ENCODE assay signal across 8 mouse cellular contexts in the genomic region with DNA sequence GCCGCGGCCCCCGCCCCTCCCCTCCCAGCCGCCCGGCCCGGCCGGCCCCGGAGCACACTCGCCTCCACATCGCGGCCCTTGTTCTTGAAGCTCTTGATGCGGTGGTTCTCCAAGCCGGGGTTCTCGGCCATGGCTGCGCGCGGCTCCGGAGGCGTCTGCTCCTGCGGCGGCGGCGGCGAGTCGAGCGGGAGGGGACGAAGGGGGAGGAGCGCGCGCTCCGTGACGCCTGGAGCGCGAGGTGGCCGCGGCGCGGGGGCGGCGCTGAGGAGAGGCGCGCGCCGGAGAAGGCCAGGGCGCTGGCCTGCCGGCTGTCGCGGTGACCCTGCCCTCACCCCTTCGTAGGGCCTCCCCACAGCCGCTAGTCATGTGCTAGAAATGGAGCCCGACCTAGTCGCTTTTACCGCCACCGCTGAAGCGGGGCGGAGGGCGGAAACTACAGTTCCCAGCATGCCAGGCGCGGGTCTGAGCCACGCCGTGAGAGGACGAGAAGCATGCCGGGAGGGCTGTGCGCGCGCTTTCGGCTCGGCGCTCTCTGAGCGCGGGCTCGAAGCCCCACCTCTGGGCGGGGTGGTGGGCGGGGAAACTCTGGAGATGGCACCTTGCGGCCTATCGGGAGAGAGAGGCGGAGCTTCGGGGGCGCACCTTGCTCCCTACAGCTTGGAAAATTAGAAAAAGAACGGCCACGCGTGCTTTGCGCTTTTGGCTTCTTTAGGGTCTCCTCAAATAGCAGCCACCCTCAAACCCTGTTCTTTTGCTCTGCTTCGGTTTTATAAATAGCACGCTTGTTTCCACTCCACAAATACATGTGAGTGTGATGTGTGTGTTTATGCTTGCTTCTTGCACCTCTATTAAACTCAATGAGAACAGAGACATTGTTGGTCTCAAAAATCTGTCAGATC. TPM values are rescaled to one million over a fixed set of nuclear protein-coding genes. Genes with fewer than 3 reads are reported as not detected.
DNase-seq lines count a peak whose midpoint lies in the region; ATAC-seq and TF ChIP-seq lines count a peak whose summit lies in the region.

Gene Kpna3, minus strand, starts transcription at position 214 of the 899 bp plus-strand sequence.

- no peak for TF ChIP-seq CTCF in ES-Bruce4 (IDR thresholded peaks at IDR 0.05; ENCODE audit: low read depth, low read length)
- no peak for TF ChIP-seq CTCF in liver, postnatal 0 days (IDR thresholded peaks at IDR 0.05; ENCODE audit: low read depth)

- 0 out of 2 replicates have a peak within 1 kb of the TSS, but pooled peaks have one; percentile 47 for H3K27ac ChIP-seq in ES-Bruce4 (ENCODE audit: insufficient read depth, low read length)
- peak within 1 kb of the TSS; percentile 98 for H3K27ac ChIP-seq in forebrain, embryonic 13.5 days
- H3K27ac ChIP-seq in liver, postnatal 0 days (ENCODE audit: low read depth), result peak within 1 kb of the TSS; percentile 96
- H3K27ac ChIP-seq in neural tube, embryonic 14.5 days (ENCODE audit: low read depth, low read length), result peak within 1 kb of the TSS; percentile 92

- H3K4me2 ChIP-seq in forebrain, embryonic 13.5 days, result peak within 1 kb of the TSS; percentile 71
- H3K4me2 ChIP-seq in liver, postnatal 0 days (ENCODE audit: low read depth, low read length), result peak within 1 kb of the TSS; percentile 82
- peak within 1 kb of the TSS; percentile 66 for H3K4me2 ChIP-seq in neural tube, embryonic 14.5 days (ENCODE audit: low read depth, low read length)

- 1% methylated on average over 66 of the region's 85 CpGs for WGBS in forebrain, embryonic 13.5 days
- WGBS in large intestine, adult 2 months, result under 1% methylated on average over 85 of the region's 85 CpGs
- 2% methylated on average over 57 of the region's 85 CpGs for WGBS in liver, postnatal 0 days (ENCODE audit: insufficient replicate concordance)
- WGBS in neural tube, embryonic 14.5 days, result under 1% methylated on average over 66 of the region's 85 CpGs

- no peaks in the 10 kb centered on the region for H3K9me3 ChIP-seq in ES-Bruce4 (replicated peaks; ENCODE audit: control insufficient read depth, insufficient read depth, low read length, poor library complexity, severe bottlenecking)
- no peaks in the 10 kb centered on the region for H3K9me3 ChIP-seq in forebrain, embryonic 13.5 days (replicated peaks)
- H3K9me3 ChIP-seq in liver, postnatal 0 days (ENCODE audit: low read length), result no peaks in the 10 kb centered on the region
- H3K9me3 ChIP-seq in neural tube, embryonic 14.5 days (ENCODE audit: control insufficient read depth, low read length), result no peaks in the 10 kb centered on the region

- peak; percentile 95 for ATAC-seq in cerebellum, adult (ENCODE audit: insufficient number of reproducible peaks, low FRiP score, low TSS enrichment)
- ATAC-seq in forebrain, embryonic 13.5 days, result peak; percentile 97
- peak; percentile 95 for ATAC-seq in liver, postnatal 0 days
- ATAC-seq in neural tube, embryonic 14.5 days (ENCODE audit: low read depth), result peak; percentile 97

- peak; percentile 31 for TF ChIP-seq POLR2A in ES-Bruce4 (IDR thresholded peaks at IDR 0.05; ENCODE audit: insufficient read depth, low read length)

- intact Hi-C loops in heart, postnatal 10 days (cut with DNase I), result loop anchor here (2.0 to 5.0 kb wide), 3 partner anchors 57 to 109 kb away; no protein-coding TSS in a partner anchor

- H3K4me3 ChIP-seq in ES-Bruce4 (ENCODE audit: low read depth, low read length), result peak within 1 kb of the TSS; percentile 94
- H3K4me3 ChIP-seq in forebrain, embryonic 13.5 days, result peak within 1 kb of the TSS; percentile 90
- H3K4me3 ChIP-seq in liver, postnatal 0 days (ENCODE audit: low read depth, low read length), result peak within 1 kb of the TSS; percentile 89
- peak within 1 kb of the TSS; percentile 81 for H3K4me3 ChIP-seq in neural tube, embryonic 14.5 days (ENCODE audit: low read depth, low read length)

- no peaks in the 10 kb centered on the region for H3K27me3 ChIP-seq in ES-Bruce4 (ENCODE audit: control insufficient read depth, insufficient read depth, low read length, poor library complexity, severe bottlenecking)
- H3K27me3 ChIP-seq in forebrain, embryonic 13.5 days, result no peaks in the 10 kb centered on the region
- H3K27me3 ChIP-seq in liver, postnatal 0 days (ENCODE audit: insufficient read depth, low read length), result no peaks in the 10 kb centered on the region
- H3K27me3 ChIP-seq in neural tube, embryonic 14.5 days (ENCODE audit: control insufficient read depth, insufficient read depth, low read length), result no peaks in the 10 kb centered on the region

- DNase-seq in heart, postnatal 10 days, result peak; percentile 98 to 99
- DNase-seq in large intestine, adult 2 months (ENCODE audit: low read depth, low spot score), result peak; percentile 98
- DNase-seq in liver, postnatal 0 days, result peak; percentile 100
- peak; percentile 98 for DNase-seq in testis, postnatal 10 days (ENCODE audit: low spot score)

- TF ChIP-seq EP300 in ES-Bruce4 (IDR thresholded peaks at IDR 0.05; ENCODE audit: insufficient read depth, low read depth, low read length), result no peak
- peak; percentile 38; the same call in 1 of the 2 replicates for TF ChIP-seq EP300 in liver, postnatal 0 days (IDR thresholded peaks at IDR 0.05; ENCODE audit: low read depth)

- peak within 1 kb of the TSS; percentile 99 for H3K9ac ChIP-seq in ES-Bruce4 (ENCODE audit: low read depth, poor library complexity, severe bottlenecking)
- H3K9ac ChIP-seq in forebrain, embryonic 13.5 days, result peak within 1 kb of the TSS; percentile 93
- peak within 1 kb of the TSS; percentile 92 for H3K9ac ChIP-seq in liver, postnatal 0 days (replicated peaks)
- H3K9ac ChIP-seq in neural tube, embryonic 14.5 days (replicated peaks; ENCODE audit: low read depth, low read length), result peak within 1 kb of the TSS; percentile 88

- H3K36me3 ChIP-seq in ES-Bruce4 (ENCODE audit: control insufficient read depth, insufficient read depth, low read length, poor library complexity, severe bottlenecking), result no peaks in the 10 kb centered on the region
- H3K36me3 ChIP-seq in forebrain, embryonic 13.5 days (ENCODE audit: poor library complexity, severe bottlenecking), result no peaks in the 10 kb centered on the region
- no peaks in the 10 kb centered on the region for H3K36me3 ChIP-seq in liver, postnatal 0 days (replicated peaks; ENCODE audit: insufficient read depth, low read length)
- H3K36me3 ChIP-seq in neural tube, embryonic 14.5 days (ENCODE audit: control insufficient read depth, insufficient read depth, low read length), result no peaks in the 10 kb centered on the region

- H3K4me1 ChIP-seq in ES-Bruce4 (ENCODE audit: control insufficient read depth, insufficient read depth, low read length), result peaks cover 1% of the 10 kb centered on the region
- H3K4me1 ChIP-seq in forebrain, embryonic 13.5 days, result peaks cover 22% of the 10 kb centered on the region
- H3K4me1 ChIP-seq in liver, postnatal 0 days (ENCODE audit: insufficient read depth), result peaks cover 19% of the 10 kb centered on the region
- peaks cover 17% of the 10 kb centered on the region; the same call in 1 of the 2 replicates for H3K4me1 ChIP-seq in neural tube, embryonic 14.5 days (ENCODE audit: control insufficient read depth, insufficient read depth, low read length)

RNA-seq across cellular contexts. Expression of gene Kpna3, which starts in this region (rescaled TPM):
- 120 and 129 TPM in 2 replicates for polyA plus RNA-seq in ES-Bruce4 (2011; ENCODE audit: insufficient read depth, insufficient read length, low read depth, missing spikeins)
- polyA plus RNA-seq in forebrain, embryonic 13.5 days (2015; fragmentation: Nextera tagmentation; extraction: Ambion mirVana), result 79.6 and 84.2 TPM in 2 replicates
- total RNA-seq in heart, postnatal 10 days (2021), result 10 to 100 TPM; 37.7 to 47.8 TPM
- 5.4 and 7.3 TPM in 2 replicates for polyA plus RNA-seq in large intestine, adult 2 months (2012; rRNA removed)
- 12.6 and 14.4 TPM in 2 replicates for polyA plus RNA-seq in liver, postnatal 0 days (2015; fragmentation: Nextera tagmentation; extraction: Ambion mirVana)
- 82.1 and 95.0 TPM in 2 replicates for polyA plus RNA-seq in neural tube, embryonic 14.5 days (2014; fragmentation: Nextera tagmentation; extraction: Ambion mirVana)

Comparison
In these comparisons a context has a peak if more than half of its experiments do, and no peak if none do; other contexts are left out.
1. Peak in every context shown above with its lines: DNase-seq, ATAC-seq, H3K4me3 ChIP-seq and H3K27ac ChIP-seq.
2. H3K27ac ChIP-seq: peak in every context shown above with its lines; median percentile 98 in forebrain, embryonic 13.5 days; 96 in liver, postnatal 0 days; 92 in neural tube, embryonic 14.5 days; 47 in ES-Bruce4.